Mouse (Mus musculus) adrenal gland, postnatal 36 days (tissue): ENCODE measurements around the gene Klc3. TPM values are rescaled to one million over a fixed set of nuclear protein-coding genes. Genes with fewer than 3 reads are reported as not detected.

ENCODE experiments used
- DNase-seq, 2 experiments: peaks; one replicate each; pipeline ENCODE4 v3.0.0; 2021; ENCODE audit warnings: mixed read lengths in 1 of 2
- microRNA-seq: library from miRNA; unstranded; fragments of <30 nt; microRNA quantifications from one replicate; pipeline ENCODE4 v1.2.0, GENCODE M21; 2021
- total RNA-seq, 2 experiments: library from RNA; stranded (reverse); gene quantifications; 2 replicates each; pipeline ENCODE4 v1.2.3; 2021

Gene Klc3
- total RNA-seq, 2 experiments from 2014 or later = 0.89 to 2.2 TPM

DNA sequence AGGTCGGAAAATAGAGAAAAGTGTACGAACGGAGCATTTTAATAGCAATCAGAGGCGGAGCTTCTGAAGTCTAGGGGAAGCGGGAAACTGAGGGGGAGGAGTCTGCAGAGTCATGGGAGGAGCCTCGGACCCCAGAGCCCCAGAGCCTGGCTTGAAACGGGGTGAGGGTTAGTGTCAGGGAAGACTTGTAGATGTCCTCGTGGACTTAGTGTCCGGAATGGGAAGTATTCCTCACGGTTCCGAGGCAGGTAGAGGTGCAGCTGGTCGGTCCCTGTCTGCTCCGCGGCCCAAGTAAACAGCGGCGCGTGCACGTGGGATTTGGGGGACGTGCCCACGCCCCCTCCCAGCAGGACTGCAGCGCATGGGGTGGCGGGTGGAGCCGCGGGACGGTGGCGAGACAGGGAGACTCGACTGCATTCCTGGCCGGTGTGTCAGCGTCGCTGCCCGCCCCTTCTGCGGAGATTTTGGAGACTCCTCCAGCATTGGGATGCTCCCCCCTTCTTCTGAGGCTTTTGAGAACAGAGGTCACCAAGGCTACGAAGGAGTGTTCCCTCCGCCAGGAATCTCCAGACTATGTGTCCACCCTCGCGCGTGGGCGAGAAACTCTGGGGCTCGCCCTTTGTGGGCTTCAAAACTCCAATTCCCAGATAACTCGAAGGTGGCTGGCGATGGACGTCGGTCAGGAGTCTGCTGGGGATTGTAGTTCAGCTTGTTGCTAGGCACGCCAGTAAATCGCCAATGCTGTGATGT lies 43.8 kb downstream of the Klc3 start:
- DNase-seq = peak; percentile 83

DNA sequence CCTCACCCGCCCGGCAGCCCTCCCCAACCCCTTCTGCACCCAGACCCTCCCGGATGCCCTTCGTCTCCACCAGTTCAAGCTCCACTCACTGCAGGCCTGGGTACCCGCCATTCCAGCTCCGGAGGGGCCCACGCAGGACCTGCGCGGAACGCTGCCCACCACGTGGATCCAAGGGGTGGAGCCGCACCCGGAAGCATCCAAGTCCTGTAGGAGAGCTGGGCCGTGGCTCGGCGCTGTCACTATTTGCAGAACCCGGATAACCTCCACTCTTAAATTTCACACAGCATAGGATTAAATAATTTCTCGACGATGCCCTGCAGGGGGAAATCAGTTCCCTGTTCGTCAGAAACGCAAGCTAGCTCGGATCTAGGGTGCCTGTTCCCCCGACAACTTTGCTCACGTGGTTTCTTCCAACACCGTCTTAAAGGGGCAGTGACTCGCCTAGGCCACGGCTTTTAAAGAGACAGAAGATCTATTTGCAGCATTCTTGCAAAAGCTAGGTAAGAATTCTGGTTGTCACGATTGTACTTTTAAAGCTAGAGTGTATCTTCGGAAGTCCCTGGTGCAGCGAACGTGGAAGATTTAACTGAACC lies 44.5 kb downstream of the Klc3 start, which contains the start of the genes Cd3eap and Ppp1r13l:
Gene Cd3eap (minus strand): TSS at position 185 of the 593 bp plus-strand sequence.
Gene Ppp1r13l (plus strand): TSS at position 451 of the 593 bp plus-strand sequence.
- DNase-seq = peak; percentile 89 to 93

DNA sequence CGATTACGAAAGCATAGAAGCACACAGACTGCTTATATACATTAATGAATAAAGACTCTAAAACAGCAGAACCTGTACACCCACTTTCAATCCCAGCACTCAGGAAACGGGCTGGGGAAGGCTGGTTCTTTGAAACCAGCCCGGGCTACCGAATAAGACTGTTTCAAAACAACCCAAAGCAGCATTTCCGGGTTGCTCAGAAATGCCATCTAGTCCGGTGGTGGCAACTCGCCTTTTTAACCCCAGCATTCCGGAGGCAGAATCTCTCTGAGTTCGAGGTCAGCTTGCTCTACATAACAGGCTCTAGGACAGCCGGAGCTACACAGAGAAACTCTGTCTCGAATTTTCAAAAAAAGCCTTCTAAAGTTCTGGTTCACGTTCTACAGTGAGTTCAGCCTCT lies 45.3 kb downstream of the Klc3 start:
- no peak for DNase-seq

DNA sequence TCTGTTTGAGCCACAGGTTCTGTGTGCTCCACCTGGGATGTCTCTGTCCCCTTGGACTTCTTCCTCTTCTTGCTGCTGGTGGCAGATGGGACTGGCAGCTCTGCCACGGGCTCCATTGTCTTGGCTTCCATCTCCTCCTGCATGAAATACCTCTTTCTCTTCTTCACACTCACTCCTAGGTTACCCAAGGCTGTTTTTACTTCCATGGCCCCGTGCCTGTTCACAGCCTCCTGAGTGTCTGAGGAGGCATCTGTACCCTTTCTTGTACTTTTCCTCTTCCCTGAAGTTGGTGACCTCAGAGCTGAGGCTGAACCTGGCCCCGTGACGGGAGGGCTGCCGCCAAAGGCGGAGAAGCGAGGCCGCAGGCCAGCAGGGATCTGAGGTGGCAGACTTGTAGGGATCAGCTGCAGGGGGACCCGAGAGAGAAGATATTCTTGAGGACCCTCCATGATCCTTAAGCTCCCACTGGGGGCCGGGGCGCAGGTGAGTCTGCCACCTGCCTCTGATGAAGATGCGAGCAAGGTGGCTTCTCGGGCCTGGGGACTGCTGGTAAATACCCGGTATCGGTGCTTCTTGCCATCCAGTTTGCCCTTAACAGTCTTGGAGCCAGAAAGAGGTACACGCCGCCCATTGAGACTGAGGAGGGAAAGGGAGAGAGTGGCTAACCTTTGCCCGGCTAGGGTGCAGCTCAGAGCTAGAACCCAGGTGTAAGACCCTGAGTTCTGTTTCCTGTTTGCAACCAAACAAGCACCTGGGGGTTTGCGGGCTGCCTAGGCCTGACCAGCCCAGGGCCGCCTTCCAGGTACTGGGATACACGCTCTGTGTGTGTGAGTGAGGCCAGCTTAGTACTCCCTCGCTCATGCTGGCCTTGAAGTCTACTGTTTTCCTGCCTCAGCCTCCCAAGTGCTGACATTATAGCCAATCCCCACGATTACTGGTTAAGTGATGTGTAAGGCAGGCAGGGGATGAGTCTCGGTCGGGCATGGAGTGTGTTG lies 46.2 kb downstream of the Klc3 start:
- DNase-seq = no peak

DNA sequence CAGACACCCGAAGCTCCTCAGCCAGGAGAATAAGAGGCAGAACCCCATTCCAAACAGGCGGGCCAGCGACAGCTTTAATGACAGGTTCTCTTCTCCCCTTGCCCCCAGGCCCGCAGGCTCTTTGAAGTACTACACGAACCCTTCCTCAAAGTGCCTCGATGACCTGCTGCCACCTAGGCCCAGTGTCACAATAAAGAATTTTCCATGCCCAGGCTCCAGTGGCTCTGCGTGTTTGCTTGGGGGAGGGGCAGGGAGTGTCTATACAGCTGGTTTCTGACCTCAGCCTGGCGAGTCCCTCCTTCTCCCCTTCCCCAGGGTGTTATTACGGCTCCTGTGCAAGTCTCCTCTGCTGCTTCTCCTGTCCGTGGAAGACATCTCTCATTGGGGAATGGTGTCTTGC lies 47.6 kb downstream of the Klc3 start:
- no peak for DNase-seq

DNA sequence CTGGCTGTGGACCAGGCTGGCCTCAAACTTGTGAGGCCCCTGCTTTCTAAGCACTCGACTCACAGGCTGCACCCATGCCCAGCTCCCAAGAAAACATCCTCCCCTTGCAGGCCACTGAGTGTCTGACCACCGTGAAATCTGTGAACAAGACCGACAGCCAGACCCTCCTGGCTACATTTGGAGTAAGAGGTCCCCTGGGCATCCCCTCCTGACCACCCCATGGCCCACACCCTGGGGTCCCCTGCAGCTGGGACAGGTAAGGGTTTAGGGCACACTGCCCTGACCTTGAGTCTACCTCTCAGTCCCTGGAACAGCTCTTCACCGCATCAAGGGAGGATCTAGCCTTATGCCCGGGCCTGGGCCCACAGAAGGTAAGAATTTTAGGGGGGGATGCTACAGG lies 48.9 kb downstream of the Klc3 start:
- no peak for DNase-seq

DNA sequence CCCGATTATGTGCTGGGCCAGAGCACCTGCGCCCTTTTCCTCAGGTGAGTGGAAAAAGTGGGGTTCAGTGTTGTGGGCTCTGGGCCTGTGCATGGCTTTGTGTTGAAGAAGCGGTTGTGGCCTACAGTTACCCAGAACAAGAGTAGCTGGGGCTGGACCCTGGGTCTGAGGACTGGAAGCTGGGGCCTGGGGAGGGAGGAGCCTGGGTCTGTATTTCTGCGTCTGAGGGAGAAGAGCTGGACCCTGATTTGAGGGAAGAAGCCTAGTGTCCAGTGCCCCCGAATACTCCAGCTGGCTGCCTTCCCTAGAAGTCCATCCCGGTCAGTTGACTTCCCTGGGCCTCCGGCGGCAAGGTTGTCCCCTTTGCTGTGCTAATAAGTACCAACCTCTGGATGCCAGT lies 53.7 kb downstream of the Klc3 start:
- DNase-seq = no peak

DNA sequence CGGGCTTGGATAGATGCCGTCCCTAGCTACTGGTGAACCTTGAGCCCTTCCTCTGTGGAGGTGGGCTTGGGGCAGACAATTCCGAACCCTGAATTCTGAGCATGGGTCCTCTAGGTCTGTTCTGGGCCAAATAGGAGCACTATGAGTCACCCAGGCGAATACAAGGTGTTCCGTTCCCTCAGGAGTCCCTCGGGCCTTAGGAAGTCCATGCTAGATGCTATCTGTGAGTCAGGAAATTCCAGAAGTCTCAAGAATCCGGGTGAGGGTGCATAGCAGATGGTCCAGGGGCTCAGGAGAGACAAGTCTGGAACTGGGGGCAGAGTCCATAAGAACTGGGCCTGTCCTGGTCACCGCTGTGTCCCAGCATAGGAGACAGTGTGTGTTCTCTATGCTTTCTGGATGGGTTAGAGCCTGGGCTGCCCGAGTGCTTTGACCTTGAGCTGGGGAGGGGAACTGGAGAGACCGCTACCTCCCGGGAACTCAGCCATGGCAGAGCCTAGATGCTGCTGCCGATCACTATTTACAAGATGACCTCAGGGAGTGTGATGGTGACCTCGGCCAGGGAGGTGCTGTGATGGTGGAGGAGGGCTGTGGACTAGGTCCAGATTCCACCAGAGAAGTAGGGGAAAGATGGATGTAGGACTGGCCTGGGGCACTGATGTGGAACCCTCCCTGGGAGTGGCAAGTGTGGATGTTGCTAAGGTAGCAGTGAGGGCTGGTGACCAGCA lies 54.6 kb downstream of the Klc3 start:
- DNase-seq = no peak

DNA sequence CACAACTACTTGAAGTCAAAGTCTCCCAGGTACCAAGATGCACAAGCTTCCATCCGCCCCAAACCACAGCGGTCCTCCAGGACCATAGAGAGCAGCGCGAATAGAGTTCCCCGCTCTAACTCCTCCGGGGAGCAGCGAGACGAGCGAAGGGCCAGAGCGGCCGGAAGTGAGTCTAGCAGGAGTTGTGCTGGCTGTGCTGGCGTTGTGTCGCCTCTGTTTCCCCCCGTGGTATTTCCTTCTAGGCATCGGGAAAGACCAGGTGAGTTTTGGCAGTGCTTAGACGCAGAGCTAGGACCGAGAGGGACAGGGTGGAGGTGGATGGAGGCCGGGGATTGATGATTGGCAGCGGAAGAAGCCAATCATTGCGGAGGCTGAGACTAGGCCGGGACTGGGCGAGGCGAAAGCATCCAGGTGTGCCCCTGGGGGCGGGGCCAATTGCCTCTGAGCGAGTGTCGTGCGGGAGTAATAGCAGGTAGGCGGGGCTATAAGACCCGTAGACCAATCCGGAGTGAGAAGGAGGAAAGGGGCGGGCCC lies 58.9 kb downstream of the Klc3 start:
- DNase-seq = peak; percentile 94 to 96

Small RNA genes lying within 50 kb of the gene (microRNA-seq; reads per million reads assigned to microRNA genes)
- not detected for gene Mir343

Other genes with a start within 250 kb of the Klc3 start
- under 1 TPM; 0.40 to 0.56 TPM for gene Gipr, start 238.0 kb downstream of the Klc3 start, total RNA-seq
- gene Eml2, start 227.7 kb downstream of the Klc3 start, total RNA-seq = 10 to 100 TPM; 45.2 to 65.2 TPM
- gene Gpr4, start 191.6 kb downstream of the Klc3 start, total RNA-seq = 10 to 100 TPM in 1 of 2 experiments, 1 to 10 TPM in 1; 5.9 to 12.9 TPM
- 10 to 100 TPM; 31.7 to 37.4 TPM for gene Opa3, start 175.8 kb downstream of the Klc3 start, total RNA-seq
- gene Vasp, start 132.3 kb downstream of the Klc3 start, total RNA-seq = 10 to 100 TPM; 45.4 to 55.0 TPM
- gene Ppm1n, start 124.0 kb downstream of the Klc3 start, total RNA-seq = not detected
- gene Rtn2, start 121.5 kb downstream of the Klc3 start, total RNA-seq = 1 to 10 TPM; 4.6 to 5.1 TPM
- 10 to 100 TPM; 11.2 to 23.6 TPM for gene Fosb, start 94.1 kb downstream of the Klc3 start, total RNA-seq
- gene Ercc1, start 59.3 kb downstream of the Klc3 start, total RNA-seq = 10 to 100 TPM; 33.0 to 38.8 TPM
- 10 to 100 TPM; 11.3 to 12.8 TPM for gene Cd3eap, start 44.6 kb downstream of the Klc3 start, total RNA-seq
- gene Ppp1r13l, start 44.4 kb downstream of the Klc3 start, total RNA-seq = 1 to 10 TPM; 5.8 to 8.9 TPM
- 10 to 100 TPM; 29.7 to 32.8 TPM for gene Ercc2, start 22.1 kb downstream of the Klc3 start, total RNA-seq
- under 1 TPM in 1 of 2 experiments, not detected in 1; 0.66 TPM for gene Ckm, start 672 bp upstream of the Klc3 start, total RNA-seq
- gene Mark4, start 54.7 kb upstream of the Klc3 start, total RNA-seq = 10 to 100 TPM; 46.5 to 50.3 TPM
- 10 to 100 TPM; 41.1 to 49.6 TPM for gene Exoc3l2, start 59.2 kb upstream of the Klc3 start, total RNA-seq
- 10 to 100 TPM in 1 of 2 experiments, 1 to 10 TPM in 1; 8.7 to 12.1 TPM for gene Bloc1s3, start 104.3 kb upstream of the Klc3 start, total RNA-seq
- 10 to 100 TPM; 73.1 to 91.1 TPM for gene Trappc6a, start 104.3 kb upstream of the Klc3 start, total RNA-seq
- gene Nkpd1, start 113.7 kb upstream of the Klc3 start, total RNA-seq = under 1 TPM in 1 of 2 experiments, not detected in 1; 0.17 TPM
- gene Ppp1r37, start 159.0 kb upstream of the Klc3 start, total RNA-seq = 10 to 100 TPM; 65.5 to 70.2 TPM
- gene Zfp296, start 173.2 kb upstream of the Klc3 start, total RNA-seq = under 1 TPM; 0.33 to 0.36 TPM
- gene Gemin7, start 173.5 kb upstream of the Klc3 start, total RNA-seq = 10 to 100 TPM; 71.8 to 90.6 TPM
- 10 to 100 TPM; 28.1 to 39.7 TPM for gene Clasrp, start 200.4 kb upstream of the Klc3 start, total RNA-seq
- gene Relb, start 225.3 kb upstream of the Klc3 start, total RNA-seq = 10 to 100 TPM; 33.6 to 34.7 TPM